Mouse (Mus musculus): ENCODE measurements at regions not wholly inside any gene's neighbourhood (a gene's known extent, or its start where the extent isn't known, plus 50 kb on each side); places are given as distances from the start of the nearest gene placed in this dataset.

DNA sequence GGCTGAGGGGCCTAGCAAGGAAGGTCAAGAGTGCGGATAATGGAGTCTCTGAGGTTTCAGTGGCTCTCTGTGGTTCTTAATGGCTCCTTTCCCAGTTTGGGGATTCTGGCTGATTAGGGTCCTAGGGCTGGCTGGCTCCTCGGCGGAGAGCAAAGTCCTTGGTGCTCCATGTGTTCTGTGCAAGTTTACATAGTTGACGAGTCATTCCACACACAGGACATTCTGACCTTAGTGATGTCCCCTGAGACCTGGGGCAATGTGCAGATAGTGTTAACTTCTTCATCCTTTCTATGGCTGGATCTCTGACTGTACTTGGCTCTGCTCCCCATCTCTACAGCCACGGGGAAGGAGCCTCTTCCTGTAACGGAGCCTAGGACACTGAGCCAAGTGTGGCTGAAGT is 65.0 kb upstream of the Id2 start:
- Histone ChIP-seq H3K9ac (ENCODE audit: low read depth, low read length) (no peak overlapping the region), H3K27me3 (ENCODE audit: control insufficient read depth, insufficient read depth, low read length) (no peaks in the 10 kb centered on the region), H3K36me3 (ENCODE audit: control insufficient read depth, insufficient read depth, low read length) (no peaks in the 10 kb centered on the region), H3K79me2 (replicated peaks; ENCODE audit: control insufficient read depth, insufficient read depth, low read length) (no peaks in the 10 kb centered on the region), H3K27ac (no peak overlapping the region), H3K4me1 (ENCODE audit: control insufficient read depth, insufficient read depth, low read length) (peaks cover 17% of the 10 kb centered on the region), H3K4me3 (no peak overlapping the region)
- 39% methylated on average over 6 of the region's 6 CpGs for WGBS
- intact Hi-C loops (cut with DNase I) = loop anchor here (2.0 kb wide), 2 partner anchors 61 to 69 kb away; no protein-coding TSS in a partner anchor
- TF ChIP-seq EP300 (IDR thresholded peaks at IDR 0.05; ENCODE audit: insufficient read depth, low read depth, low read length) (no peak), CTCF (IDR thresholded peaks at IDR 0.05) (no peak), POLR2A (IDR thresholded peaks at IDR 0.05; ENCODE audit: insufficient read depth, low read depth, low read length) (no peak)
- DNase-seq = no peak

DNA sequence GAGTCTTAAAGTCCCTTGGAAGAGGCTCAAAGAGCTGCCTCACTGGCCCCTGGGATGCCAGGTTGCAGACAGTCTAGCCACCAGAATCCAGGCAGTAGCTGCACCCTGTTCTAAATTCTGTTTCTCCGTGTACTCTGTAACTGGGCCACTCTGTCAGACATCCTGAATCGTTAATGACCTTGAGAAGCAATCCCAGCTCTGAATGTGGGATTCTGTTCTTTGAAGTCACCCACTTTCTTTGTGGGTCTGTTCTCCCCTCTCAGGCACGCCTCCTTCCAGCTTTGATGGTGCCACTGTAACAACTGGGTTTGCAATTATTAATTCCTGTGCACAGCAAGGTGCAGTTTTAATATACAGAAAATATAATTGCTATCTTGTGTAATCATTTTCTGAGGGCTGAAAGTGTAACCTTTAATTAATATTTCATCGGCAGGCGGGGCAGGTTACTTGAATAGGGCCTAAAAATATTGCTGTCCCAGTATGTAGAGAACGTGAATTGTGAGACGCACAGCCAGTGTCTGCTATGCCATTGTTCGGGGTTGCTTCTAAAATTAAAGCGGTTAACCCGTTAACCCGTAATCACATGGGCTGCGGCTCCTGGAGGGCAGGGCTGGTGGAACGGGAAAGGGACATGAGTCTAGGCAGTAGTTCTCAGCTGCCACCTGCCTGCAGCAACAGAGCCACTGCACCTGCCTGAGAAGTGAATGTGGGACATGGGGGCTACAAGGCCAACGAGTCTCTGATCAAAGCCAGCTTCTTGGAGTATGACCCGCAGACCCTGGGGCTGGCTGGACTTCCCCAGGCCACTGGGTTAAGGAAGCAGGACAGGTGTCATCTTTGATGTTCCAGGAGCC is 64.3 kb upstream of the Id2 start:
- Histone ChIP-seq H3K4me3 (no peak overlapping the region), H3K9ac (ENCODE audit: low read depth, low read length) (no peak overlapping the region), H3K27me3 (ENCODE audit: control insufficient read depth, insufficient read depth, low read length) (no peaks in the 10 kb centered on the region), H3K27ac (peak overlapping the region; percentile 6; the same call in 1 of the 2 replicates), H3K4me1 (ENCODE audit: control insufficient read depth, insufficient read depth, low read length) (peaks cover 17% of the 10 kb centered on the region), H3K36me3 (ENCODE audit: control insufficient read depth, insufficient read depth, low read length) (no peaks in the 10 kb centered on the region), H3K79me2 (replicated peaks; ENCODE audit: control insufficient read depth, insufficient read depth, low read length) (no peaks in the 10 kb centered on the region)
- peak; percentile 34 to 57 for DNase-seq
- no peak for TF ChIP-seq EP300 (IDR thresholded peaks at IDR 0.05; ENCODE audit: insufficient read depth, low read depth, low read length)
- peak; percentile 70 for TF ChIP-seq CTCF (IDR thresholded peaks at IDR 0.05)
- intact Hi-C loops (cut with DNase I) = loop anchor here (2.0 kb wide), 2 partner anchors 60 to 68 kb away; no protein-coding TSS in a partner anchor
- WGBS = 75% methylated on average over 15 of the region's 15 CpGs

DNA sequence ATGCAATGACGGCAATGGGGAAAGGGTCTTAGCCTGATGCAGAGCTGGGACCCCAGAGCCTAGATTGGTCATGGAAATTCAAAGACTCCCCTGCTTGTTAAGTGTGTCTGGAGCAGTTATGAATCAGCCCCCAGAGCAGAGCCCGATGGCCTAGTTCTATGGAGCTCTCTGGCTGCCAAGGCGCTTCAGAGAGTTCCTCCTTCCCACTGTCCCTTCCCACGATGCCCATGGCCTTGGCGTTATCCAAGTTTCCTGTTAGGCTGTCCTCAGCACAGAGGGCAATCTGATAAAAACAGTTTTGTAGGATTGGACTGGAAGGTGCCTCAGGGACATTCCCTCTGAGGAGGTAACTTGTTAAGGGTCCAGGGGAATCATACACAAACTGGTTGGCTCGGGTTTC is 62.2 kb upstream of the Id2 start:
- no peak overlapping the region for H3K27ac ChIP-seq
- no peak overlapping the region for H3K9ac ChIP-seq (ENCODE audit: low read depth, low read length)
- no peak for DNase-seq
- no peak overlapping the region for H3K4me3 ChIP-seq
- H3K4me1 ChIP-seq (ENCODE audit: control insufficient read depth, insufficient read depth, low read length) = peaks cover 9% of the 10 kb centered on the region
- H3K79me2 ChIP-seq (replicated peaks; ENCODE audit: control insufficient read depth, insufficient read depth, low read length) = no peaks in the 10 kb centered on the region
- no peaks in the 10 kb centered on the region for H3K27me3 ChIP-seq (ENCODE audit: control insufficient read depth, insufficient read depth, low read length)
- H3K36me3 ChIP-seq (ENCODE audit: control insufficient read depth, insufficient read depth, low read length) = no peaks in the 10 kb centered on the region
- intact Hi-C loops (cut with DNase I) = no loop called here
- no peak for TF ChIP-seq POLR2A (IDR thresholded peaks at IDR 0.05; ENCODE audit: insufficient read depth, low read depth, low read length)
- TF ChIP-seq CTCF (IDR thresholded peaks at IDR 0.05) = no peak
- no peak for TF ChIP-seq EP300 (IDR thresholded peaks at IDR 0.05; ENCODE audit: insufficient read depth, low read depth, low read length)
- WGBS = 78% methylated on average over 6 of the region's 6 CpGs

DNA sequence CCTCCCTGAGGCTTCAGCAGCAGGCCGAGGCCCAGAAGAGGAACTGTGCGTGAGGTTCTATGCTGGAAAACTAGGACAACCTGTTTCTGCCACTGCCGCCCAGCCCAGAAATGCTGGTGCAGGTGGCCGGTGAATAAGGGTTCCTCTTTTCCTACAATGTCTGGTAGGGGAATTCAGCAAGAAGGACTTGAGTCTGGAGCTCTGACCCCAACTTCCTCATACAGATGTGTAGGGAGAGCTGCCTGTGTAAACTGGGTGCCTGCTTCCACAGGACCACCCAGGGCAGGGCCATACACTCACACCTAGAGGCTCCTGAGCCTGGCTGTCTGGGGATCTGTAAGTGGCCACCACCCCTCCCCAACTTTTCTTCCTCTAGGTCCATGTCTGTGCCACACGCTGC is 60.3 kb upstream of the Id2 start:
- WGBS = 86% methylated on average over 5 of the region's 5 CpGs
- H3K79me2 ChIP-seq (replicated peaks; ENCODE audit: control insufficient read depth, insufficient read depth, low read length) = no peaks in the 10 kb centered on the region

DNA sequence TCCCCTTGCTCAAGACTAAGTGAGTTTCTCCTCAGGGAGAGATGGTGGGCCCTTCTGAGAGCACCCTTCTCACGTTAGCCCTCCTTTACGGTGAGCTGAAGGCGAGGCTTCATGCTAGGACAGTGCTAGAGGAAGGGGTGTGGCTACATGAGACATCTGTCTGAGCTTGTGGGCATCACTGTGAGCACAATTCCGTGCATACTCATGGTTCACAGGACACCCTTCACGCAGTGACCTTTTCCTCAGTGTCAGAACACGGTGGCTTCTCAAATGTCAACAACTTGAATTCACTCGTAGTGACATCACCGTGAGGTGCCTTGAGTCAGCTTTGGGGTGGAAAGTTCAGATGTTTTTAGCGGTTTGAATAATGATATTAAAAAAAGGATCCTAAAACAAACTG is 58.5 kb upstream of the Id2 start:
- intact Hi-C loops (cut with DNase I) = no loop called here
- no peaks in the 10 kb centered on the region for H3K27me3 ChIP-seq (ENCODE audit: control insufficient read depth, insufficient read depth, low read length)
- DNase-seq = no peak
- H3K4me1 ChIP-seq (ENCODE audit: control insufficient read depth, insufficient read depth, low read length) = no peaks in the 10 kb centered on the region
- H3K9ac ChIP-seq (ENCODE audit: low read depth, low read length) = no peak overlapping the region
- 68% methylated on average over 9 of the region's 9 CpGs for whole genome bisulfite sequencing
- no peaks in the 10 kb centered on the region for H3K79me2 ChIP-seq (replicated peaks; ENCODE audit: control insufficient read depth, insufficient read depth, low read length)
- TF ChIP-seq POLR2A (IDR thresholded peaks at IDR 0.05; ENCODE audit: insufficient read depth, low read depth, low read length) (no peak), CTCF (IDR thresholded peaks at IDR 0.05) (no peak), EP300 (IDR thresholded peaks at IDR 0.05; ENCODE audit: insufficient read depth, low read depth, low read length) (no peak)
- no peaks in the 10 kb centered on the region for H3K36me3 ChIP-seq (ENCODE audit: control insufficient read depth, insufficient read depth, low read length)
- no peak overlapping the region for H3K4me3 ChIP-seq
- no peak overlapping the region for H3K27ac ChIP-seq

More for the DNA sequence above, 60.3 kb upstream of the Id2 start:
- Histone ChIP-seq H3K4me1 (ENCODE audit: control insufficient read depth, insufficient read depth, low read length) (peaks cover 3% of the 10 kb centered on the region), H3K27ac (no peak overlapping the region), H3K9ac (ENCODE audit: low read depth, low read length) (no peak overlapping the region), H3K4me3 (no peak overlapping the region), H3K27me3 (ENCODE audit: control insufficient read depth, insufficient read depth, low read length) (no peaks in the 10 kb centered on the region), H3K36me3 (ENCODE audit: control insufficient read depth, insufficient read depth, low read length) (no peaks in the 10 kb centered on the region)
- TF ChIP-seq POLR2A (IDR thresholded peaks at IDR 0.05; ENCODE audit: insufficient read depth, low read depth, low read length) (no peak), CTCF (IDR thresholded peaks at IDR 0.05) (no peak), EP300 (IDR thresholded peaks at IDR 0.05; ENCODE audit: insufficient read depth, low read depth, low read length) (no peak)
- DNase-seq = no peak
- intact Hi-C loops (cut with DNase I) = no loop called here

DNA sequence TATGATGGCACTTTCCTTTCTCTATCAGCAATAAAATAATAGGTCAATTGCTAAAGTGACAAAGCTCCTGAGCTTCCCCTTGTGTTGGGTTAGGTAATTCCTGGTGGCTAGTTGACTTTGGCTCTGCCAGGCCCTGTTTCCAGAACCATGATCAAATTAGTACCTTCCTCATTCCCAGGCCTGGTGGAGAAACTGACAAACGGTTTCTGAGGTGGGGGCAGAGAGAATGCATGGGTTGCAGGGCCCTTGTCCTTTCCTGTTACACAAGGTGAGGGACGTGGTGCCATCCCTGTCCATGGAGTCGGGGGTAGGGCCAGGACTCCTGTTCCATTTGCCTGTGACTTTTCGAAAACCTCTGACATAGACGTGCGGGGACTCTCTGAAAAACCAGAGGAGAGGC is 51.2 kb upstream of the Id2 start:
- Histone ChIP-seq H3K36me3 (ENCODE audit: control insufficient read depth, insufficient read depth, low read length) (no peaks in the 10 kb centered on the region), H3K4me1 (ENCODE audit: control insufficient read depth, insufficient read depth, low read length) (no peaks in the 10 kb centered on the region), H3K4me3 (no peak overlapping the region), H3K9ac (ENCODE audit: low read depth, low read length) (no peak overlapping the region), H3K79me2 (replicated peaks; ENCODE audit: control insufficient read depth, insufficient read depth, low read length) (no peaks in the 10 kb centered on the region), H3K27me3 (ENCODE audit: control insufficient read depth, insufficient read depth, low read length) (no peaks in the 10 kb centered on the region), H3K27ac (no peak overlapping the region)
- DNase-seq = no peak
- WGBS = 91% methylated on average over 6 of the region's 6 CpGs
- intact Hi-C loops (cut with DNase I) = no loop called here
- TF ChIP-seq POLR2A (IDR thresholded peaks at IDR 0.05; ENCODE audit: insufficient read depth, low read depth, low read length) (no peak), EP300 (IDR thresholded peaks at IDR 0.05; ENCODE audit: insufficient read depth, low read depth, low read length) (no peak), CTCF (IDR thresholded peaks at IDR 0.05) (no peak)
